Mouse (Mus musculus) left cerebral cortex, adult 8-10 months (tissue): Measurements from ENCODE around the gene AU021092. TPM values are rescaled to one million over a fixed set of nuclear protein-coding genes. Genes with fewer than 3 reads are reported as not detected.
A peak's percentile ranks its signal among the peaks of the same experiment; 100 is the strongest.

Source experiments
- DNase-seq, 2 experiments: peaks; one replicate each; pipeline ENCODE4 v3.0.0; 2022; ENCODE audit warnings: low spot score in 2 of 2
- total RNA-seq, 4 experiments: library from RNA; stranded (reverse); gene quantifications; 2 replicates each; pipeline ENCODE4 v1.2.4; 2022

The AU021092 gene
- total RNA-seq, 4 experiments from 2014 or later = 4.1 to 5.7 (median 4.7) TPM

- no peak for DNase-seq
Observed at GRCm38 (mm10) chr16:5214126-5214525, 8.0 kb downstream of the AU021092 start.

GRCm38 (mm10) chr16:5212150-5212549, 9.9 kb downstream of the AU021092 start:
- peak in 1 of 2 experiments; percentile 48 for DNase-seq

GRCm38 (mm10) chr16:5210365-5210764, 11.7 kb downstream of the AU021092 start:
- DNase-seq = no peak

- DNase-seq = no peak
Observed at GRCm38 (mm10) chr16:5206051-5206450, 16.0 kb downstream of the AU021092 start.

GRCm38 (mm10) chr16:5205431-5205970, 16.6 kb downstream of the AU021092 start:
- no peak for DNase-seq

- DNase-seq = peak; percentile 61 to 81
Observed at GRCm38 (mm10) chr16:5203668-5204433, 18.2 kb downstream of the AU021092 start, which contains the start of gene Nagpa. Gene Nagpa (minus strand): TSS chr16:5204012.

- no peak for DNase-seq
Observed at GRCm38 (mm10) chr16:5203200-5203599, 18.9 kb downstream of the AU021092 start.

- DNase-seq = peak in 1 of 2 experiments; percentile 18
Observed at GRCm38 (mm10) chr16:5202681-5203080, 19.4 kb downstream of the AU021092 start.

- no peak for DNase-seq
Observed at GRCm38 (mm10) chr16:5195080-5195479, 27.0 kb downstream of the AU021092 start.

GRCm38 (mm10) chr16:5186234-5186633, 35.9 kb downstream of the AU021092 start:
- DNase-seq = peak; percentile 23 to 61

- DNase-seq = no peak
Observed at GRCm38 (mm10) chr16:5185691-5186090, 36.4 kb downstream of the AU021092 start.

GRCm38 (mm10) chr16:5184956-5185355, 37.1 kb downstream of the AU021092 start:
- DNase-seq = no peak

- DNase-seq = no peak
Observed at GRCm38 (mm10) chr16:5184101-5184500, 38.0 kb downstream of the AU021092 start.

- DNase-seq = no peak
Observed at GRCm38 (mm10) chr16:5183310-5183975, 38.7 kb downstream of the AU021092 start.

GRCm38 (mm10) chr16:5172636-5173035, 49.5 kb downstream of the AU021092 start:
- no peak for DNase-seq

GRCm38 (mm10) chr16:5168829-5169228, 53.3 kb downstream of the AU021092 start:
- no peak for DNase-seq

- no peak for DNase-seq
Observed at GRCm38 (mm10) chr16:5168038-5168437, 54.1 kb downstream of the AU021092 start.

- no peak for DNase-seq
Observed at GRCm38 (mm10) chr16:5164327-5164726, 57.8 kb downstream of the AU021092 start.
